Mouse (Mus musculus) thymus, postnatal 25 days (tissue): Measurements from ENCODE around the gene Olfr986.

ENCODE experiments used
- DNase-seq: peaks from one replicate; pipeline ENCODE4 v3.0.0; 2022

The Olfr986 gene

GRCm38 (mm10) chr9:40234233-40235072 is 53.7 kb downstream of the Olfr986 start:
- DNase-seq = no peak

GRCm38 (mm10) chr9:40235220-40235619 is 54.5 kb downstream of the Olfr986 start:
- no peak for DNase-seq
